Mouse (Mus musculus): ENCODE measurements at regions not wholly inside any gene's neighbourhood (a gene's known extent, or its start where the extent isn't known, plus 50 kb on each side); places are given as distances from the start of the nearest gene placed in this dataset.

GRCm38 (mm10) chr10:98364604-98365003, 549.6 kb upstream of the Atp2b1 start:
- in situ Hi-C loops (cut with MboI; ENCODE audit: low sequenced_read_pairs in 2 of 2, unreplicated experiment in 2 of 2) = no loop called here
- TF ChIP-seq ZNF384 (IDR thresholded peaks at IDR 0.05; ENCODE audit: low read depth, low read length) = no peak
- no peak overlapping the region for H3K4me3 ChIP-seq (ENCODE audit: insufficient read depth in 1 of 2, low read depth in 1 of 2, low read length in 2 of 2, poor library complexity in 1 of 2, severe bottlenecking in 1 of 2)

GRCm38 (mm10) chr10:98372561-98372960, 541.6 kb upstream of the Atp2b1 start:
- H3K36me3 ChIP-seq (ENCODE audit: control insufficient read depth, insufficient read depth, low read length, poor library complexity, severe bottlenecking) = no peaks in the 10 kb centered on the region
- DNase-seq (ENCODE audit: low read depth, low spot score) = no peak
- no peaks in the 10 kb centered on the region for H3K9me3 ChIP-seq (ENCODE audit: control insufficient read depth, insufficient read depth, low read depth, low read length)
- in situ Hi-C loops (cut with MboI; ENCODE audit: low sequenced_read_pairs in 2 of 2, unreplicated experiment in 2 of 2) = no loop called here
- no peak overlapping the region for H3K4me3 ChIP-seq (ENCODE audit: insufficient read depth in 1 of 2, low read depth in 1 of 2, low read length in 2 of 2, poor library complexity in 1 of 2, severe bottlenecking in 1 of 2)
- H3K27ac ChIP-seq (ENCODE audit: insufficient read depth, low read depth, low read length, poor library complexity, severe bottlenecking) = no peak overlapping the region
- no peak overlapping the region for H3K9ac ChIP-seq (ENCODE audit: insufficient read depth, low read depth, low read length, poor library complexity, severe bottlenecking)
- no peaks in the 10 kb centered on the region for H3K4me1 ChIP-seq (ENCODE audit: control insufficient read depth in 2 of 2, insufficient read depth in 2 of 2, low read length in 2 of 2, poor library complexity in 1 of 2)
- TF ChIP-seq CHD2 (IDR thresholded peaks at IDR 0.05; ENCODE audit: low read depth, low read length) (no peak), MAFK (IDR thresholded peaks at IDR 0.05; ENCODE audit: insufficient read depth, low read depth, low read length) (no peak), ZC3H11A (IDR thresholded peaks at IDR 0.05; ENCODE audit: borderline replicate concordance, low read depth, low read length) (no peak), ZNF384 (IDR thresholded peaks at IDR 0.05; ENCODE audit: low read depth, low read length) (no peak), HCFC1 (IDR thresholded peaks at IDR 0.05; ENCODE audit: borderline replicate concordance, insufficient read depth, low read length) (no peak)

More at GRCm38 (mm10) chr10:98364604-98365003, 549.6 kb upstream of the Atp2b1 start:
- Histone ChIP-seq H3K4me1 (ENCODE audit: control insufficient read depth in 2 of 2, insufficient read depth in 2 of 2, low read length in 2 of 2, poor library complexity in 1 of 2) (no peaks in the 10 kb centered on the region), H3K27ac (ENCODE audit: insufficient read depth, low read depth, low read length, poor library complexity, severe bottlenecking) (no peak overlapping the region), H3K9ac (ENCODE audit: insufficient read depth, low read depth, low read length, poor library complexity, severe bottlenecking) (no peak overlapping the region), H3K9me3 (ENCODE audit: control insufficient read depth, insufficient read depth, low read depth, low read length) (no peaks in the 10 kb centered on the region), H3K36me3 (ENCODE audit: control insufficient read depth, insufficient read depth, low read length, poor library complexity, severe bottlenecking) (no peaks in the 10 kb centered on the region)
- DNase-seq (ENCODE audit: low read depth, low spot score) = no peak

- no peak overlapping the region for H3K4me3 ChIP-seq (ENCODE audit: insufficient read depth in 1 of 2, low read depth in 1 of 2, low read length in 2 of 2, poor library complexity in 1 of 2, severe bottlenecking in 1 of 2)
- H3K36me3 ChIP-seq (ENCODE audit: control insufficient read depth, insufficient read depth, low read length, poor library complexity, severe bottlenecking) = no peaks in the 10 kb centered on the region
- no peak for DNase-seq (ENCODE audit: low read depth, low spot score)
- H3K27ac ChIP-seq (ENCODE audit: insufficient read depth, low read depth, low read length, poor library complexity, severe bottlenecking) = no peak overlapping the region
- in situ Hi-C loops (cut with MboI; ENCODE audit: low sequenced_read_pairs in 2 of 2, unreplicated experiment in 2 of 2) = no loop called here
- no peaks in the 10 kb centered on the region for H3K9me3 ChIP-seq (ENCODE audit: control insufficient read depth, insufficient read depth, low read depth, low read length)
- TF ChIP-seq HCFC1 (IDR thresholded peaks at IDR 0.05; ENCODE audit: borderline replicate concordance, insufficient read depth, low read length) (no peak), ZNF384 (IDR thresholded peaks at IDR 0.05; ENCODE audit: low read depth, low read length) (no peak)
- no peak overlapping the region for H3K9ac ChIP-seq (ENCODE audit: insufficient read depth, low read depth, low read length, poor library complexity, severe bottlenecking)
- no peaks in the 10 kb centered on the region for H3K4me1 ChIP-seq (ENCODE audit: control insufficient read depth in 2 of 2, insufficient read depth in 2 of 2, low read length in 2 of 2, poor library complexity in 1 of 2)
Observed at GRCm38 (mm10) chr10:98373314-98373713, 540.9 kb upstream of the Atp2b1 start.

- Histone ChIP-seq H3K36me3 (ENCODE audit: control insufficient read depth, insufficient read depth, low read length, poor library complexity, severe bottlenecking) (no peaks in the 10 kb centered on the region), H3K4me3 (ENCODE audit: insufficient read depth in 1 of 2, low read depth in 1 of 2, low read length in 2 of 2, poor library complexity in 1 of 2, severe bottlenecking in 1 of 2) (no peak overlapping the region), H3K9me3 (ENCODE audit: control insufficient read depth, insufficient read depth, low read depth, low read length) (no peaks in the 10 kb centered on the region), H3K9ac (ENCODE audit: insufficient read depth, low read depth, low read length, poor library complexity, severe bottlenecking) (no peak overlapping the region), H3K4me1 (ENCODE audit: control insufficient read depth in 2 of 2, insufficient read depth in 2 of 2, low read length in 2 of 2, poor library complexity in 1 of 2) (no peaks in the 10 kb centered on the region), H3K27ac (ENCODE audit: insufficient read depth, low read depth, low read length, poor library complexity, severe bottlenecking) (no peak overlapping the region)
- no peak for DNase-seq (ENCODE audit: low read depth, low spot score)
- TF ChIP-seq HCFC1 (IDR thresholded peaks at IDR 0.05; ENCODE audit: borderline replicate concordance, insufficient read depth, low read length) (no peak), CHD2 (IDR thresholded peaks at IDR 0.05; ENCODE audit: low read depth, low read length) (no peak), MAFK (IDR thresholded peaks at IDR 0.05; ENCODE audit: insufficient read depth, low read depth, low read length) (no peak), ZNF384 (IDR thresholded peaks at IDR 0.05; ENCODE audit: low read depth, low read length) (no peak), ZC3H11A (IDR thresholded peaks at IDR 0.05; ENCODE audit: borderline replicate concordance, low read depth, low read length) (no peak)
- in situ Hi-C loops (cut with MboI; ENCODE audit: low sequenced_read_pairs in 2 of 2, unreplicated experiment in 2 of 2) = no loop called here
Observed at GRCm38 (mm10) chr10:98374684-98375083, 539.5 kb upstream of the Atp2b1 start.

- in situ Hi-C loops (cut with MboI; ENCODE audit: low sequenced_read_pairs in 2 of 2, unreplicated experiment in 2 of 2) = no loop called here
- H3K27ac ChIP-seq (ENCODE audit: insufficient read depth, low read depth, low read length, poor library complexity, severe bottlenecking) = no peak overlapping the region
- no peaks in the 10 kb centered on the region for H3K4me1 ChIP-seq (ENCODE audit: control insufficient read depth in 2 of 2, insufficient read depth in 2 of 2, low read length in 2 of 2, poor library complexity in 1 of 2)
- no peaks in the 10 kb centered on the region for H3K36me3 ChIP-seq (ENCODE audit: control insufficient read depth, insufficient read depth, low read length, poor library complexity, severe bottlenecking)
- no peaks in the 10 kb centered on the region for H3K9me3 ChIP-seq (ENCODE audit: control insufficient read depth, insufficient read depth, low read depth, low read length)
- no peak overlapping the region for H3K9ac ChIP-seq (ENCODE audit: insufficient read depth, low read depth, low read length, poor library complexity, severe bottlenecking)
- TF ChIP-seq CHD2 (IDR thresholded peaks at IDR 0.05; ENCODE audit: low read depth, low read length) (no peak), MAFK (IDR thresholded peaks at IDR 0.05; ENCODE audit: insufficient read depth, low read depth, low read length) (no peak), HCFC1 (IDR thresholded peaks at IDR 0.05; ENCODE audit: borderline replicate concordance, insufficient read depth, low read length) (no peak)
- DNase-seq (ENCODE audit: low read depth, low spot score) = no peak
- no peak overlapping the region for H3K4me3 ChIP-seq (ENCODE audit: insufficient read depth in 1 of 2, low read depth in 1 of 2, low read length in 2 of 2, poor library complexity in 1 of 2, severe bottlenecking in 1 of 2)
Observed at GRCm38 (mm10) chr10:98388543-98388942, 525.7 kb upstream of the Atp2b1 start.
